Mouse (Mus musculus): Measurements from ENCODE around the gene Pcp2.

- TF ChIP-seq POLR2A (IDR thresholded peaks at IDR 0.05; ENCODE audit: control insufficient read depth in 1 of 2, insufficient read depth in 1 of 2, low read depth in 1 of 2, low read length in 2 of 2, poor library complexity in 1 of 2): no peak
- TF ChIP-seq CTCF (IDR thresholded peaks at IDR 0.05 in 2 of 3, conservative IDR thresholded peaks at IDR 0.05 in 1 of 3; ENCODE audit: control insufficient read depth in 1 of 3, insufficient read depth in 1 of 3, low read depth in 2 of 3, low read length in 3 of 3, poor library complexity in 1 of 3, severe bottlenecking in 1 of 3): no peak
- no peak for TF ChIP-seq KAT2A (conservative IDR thresholded peaks at IDR 0.05; ENCODE audit: low read depth, low read length)
- TF ChIP-seq CHD1 (IDR thresholded peaks at IDR 0.05; ENCODE audit: low read depth, low read length): no peak
- no peak for TF ChIP-seq USF1 (IDR thresholded peaks at IDR 0.05; ENCODE audit: low read depth, low read length)
- TF ChIP-seq EP300 (IDR thresholded peaks at IDR 0.05; ENCODE audit: low read depth in 1 of 2, low read length in 2 of 2): no peak
- TF ChIP-seq POLR2AphosphoS2 (IDR thresholded peaks at IDR 0.05; ENCODE audit: low read length): no peak
- TF ChIP-seq RCOR1 (IDR thresholded peaks at IDR 0.05; ENCODE audit: low read depth, low read length): no peak
These were observed 18.8 kb downstream of the Pcp2 start for GRCm38 (mm10) chr8:3606593-3606992.
